ENCODE assay signal across 8 mouse cellular contexts in genomic region chr10:109011226-109012165, GRCm38 (mm10). TPM values are rescaled to one million over a fixed set of nuclear protein-coding genes. Genes with fewer than 3 reads are reported as not detected.
DNase-seq lines count a peak whose midpoint lies in the region; ATAC-seq and TF ChIP-seq lines count a peak whose summit lies in the region.

No protein-coding gene starts in this region.

- no peak overlapping the region for H3K27ac ChIP-seq in gastrocnemius, adult 2 months
- peak overlapping the region; percentile 92; the same call in 1 of the 2 replicates for H3K27ac ChIP-seq in forebrain, embryonic 15.5 days (replicated peaks)
- peak overlapping the region; percentile 90; the same call in 1 of the 2 replicates for H3K27ac ChIP-seq in hindbrain, postnatal 0 days
- no peak overlapping the region for H3K27ac ChIP-seq in neural tube, embryonic 12.5 days

- H3K4me3 ChIP-seq in gastrocnemius, adult 2 months, result peak overlapping the region; percentile 59
- H3K4me3 ChIP-seq in forebrain, embryonic 15.5 days, result peak overlapping the region; percentile 93
- peak overlapping the region; percentile 80 for H3K4me3 ChIP-seq in hindbrain, postnatal 0 days (ENCODE audit: low read length)
- peak overlapping the region; percentile 61 for H3K4me3 ChIP-seq in neural tube, embryonic 12.5 days

- no peaks in the 10 kb centered on the region for H3K36me3 ChIP-seq in forebrain, embryonic 15.5 days
- no peaks in the 10 kb centered on the region for H3K36me3 ChIP-seq in hindbrain, postnatal 0 days (ENCODE audit: insufficient read depth, low read length)
- no peaks in the 10 kb centered on the region for H3K36me3 ChIP-seq in neural tube, embryonic 12.5 days

- 0 out of 2 replicates have a peak, but pooled peaks cover 2% of the 10 kb centered on the region for H3K27me3 ChIP-seq in forebrain, embryonic 15.5 days
- no peaks in the 10 kb centered on the region for H3K27me3 ChIP-seq in hindbrain, postnatal 0 days (ENCODE audit: insufficient read depth, low read length)
- no peaks in the 10 kb centered on the region for H3K27me3 ChIP-seq in neural tube, embryonic 12.5 days (replicated peaks)

- peak overlapping the region; percentile 89 for H3K9ac ChIP-seq in forebrain, embryonic 15.5 days (replicated peaks)
- H3K9ac ChIP-seq in hindbrain, postnatal 0 days (replicated peaks; ENCODE audit: low read length), result peak overlapping the region; percentile 37
- peak overlapping the region; percentile 40; the same call in 1 of the 2 replicates for H3K9ac ChIP-seq in neural tube, embryonic 12.5 days

- no peak for TF ChIP-seq CTCF in gastrocnemius, adult 2 months (IDR thresholded peaks at IDR 0.05)
- TF ChIP-seq CTCF in hindbrain, postnatal 0 days (IDR thresholded peaks at IDR 0.05; ENCODE audit: low read depth), result no peak; the same call in 1 of the 2 replicates

- H3K9me3 ChIP-seq in forebrain, embryonic 15.5 days, result no peaks in the 10 kb centered on the region
- no peaks in the 10 kb centered on the region for H3K9me3 ChIP-seq in hindbrain, postnatal 0 days (ENCODE audit: low read length)
- no peaks in the 10 kb centered on the region for H3K9me3 ChIP-seq in neural tube, embryonic 12.5 days

- H3K4me1 ChIP-seq in forebrain, embryonic 15.5 days, result peaks cover 20% of the 10 kb centered on the region
- H3K4me1 ChIP-seq in hindbrain, postnatal 0 days (ENCODE audit: insufficient read depth, low read length), result no peaks in the 10 kb centered on the region
- 0 out of 2 replicates have a peak, but pooled peaks cover 6% of the 10 kb centered on the region for H3K4me1 ChIP-seq in neural tube, embryonic 12.5 days

- DNase-seq in gastrocnemius, adult 2 months, result peak; percentile 19
- no peak for DNase-seq in gastrocnemius, postnatal 36 days
- DNase-seq in hindbrain, postnatal 0 days (ENCODE audit: low spot score), result peak; percentile 50
- peak; percentile 51 for DNase-seq in left cerebral cortex, postnatal 4 days
- no peak for DNase-seq in spleen, adult 12 weeks (ENCODE audit: low spot score)

- ATAC-seq in cerebellum, adult (ENCODE audit: insufficient number of reproducible peaks, low FRiP score, low TSS enrichment), result peak; percentile 77
- peak; percentile 71 for ATAC-seq in forebrain, embryonic 15.5 days (replicated peaks)
- ATAC-seq in hindbrain, postnatal 0 days, result peak; percentile 75
- ATAC-seq in neural tube, embryonic 12.5 days (ENCODE audit: low FRiP score, low read depth), result peak; percentile 80

- WGBS in forebrain, embryonic 15.5 days, result 1% methylated on average over 26 of the region's 29 CpGs
- 1% methylated on average over 28 of the region's 29 CpGs for WGBS in hindbrain, postnatal 0 days
- WGBS in neural tube, embryonic 12.5 days, result under 1% methylated on average over 28 of the region's 29 CpGs

- intact Hi-C loops in gastrocnemius, adult 2 months (cut with DNase I), result no loop called here
- intact Hi-C loops in gastrocnemius, postnatal 36 days (cut with DNase I), result no loop called here
- intact Hi-C loops in left cerebral cortex, postnatal 4 days (cut with DNase I), result no loop called here

- peak overlapping the region; percentile 99 for H3K4me2 ChIP-seq in forebrain, embryonic 15.5 days (replicated peaks)
- peak overlapping the region; percentile 97 for H3K4me2 ChIP-seq in hindbrain, postnatal 0 days (ENCODE audit: low read depth, low read length)
- H3K4me2 ChIP-seq in neural tube, embryonic 12.5 days (replicated peaks), result peak overlapping the region; percentile 94

RNA-seq across cellular contexts. Expression of gene Syt1, which starts 0.7 kb away (rescaled TPM):
- not detected for total RNA-seq in gastrocnemius, adult 2 months (2021)
- not detected for total RNA-seq in gastrocnemius, postnatal 36 days (2021)
- polyA plus RNA-seq in forebrain, embryonic 15.5 days (2015; fragmentation: Nextera tagmentation; extraction: Ambion mirVana), result 83.0 and 88.3 TPM in 2 replicates
- total RNA-seq in hindbrain, postnatal 0 days (2014; rRNA removed), result 96.1 TPM in 2 replicates
- polyA plus RNA-seq in hindbrain, postnatal 0 days (2015; fragmentation: Nextera tagmentation; extraction: Ambion mirVana), result 145 and 147 TPM in 2 replicates
- 100 to 1,000 TPM; 424 to 437 TPM for total RNA-seq in left cerebral cortex, postnatal 4 days (2021)
- polyA plus RNA-seq in neural tube, embryonic 12.5 days (2016; fragmentation: Nextera tagmentation; extraction: Ambion mirVana), result 41.6 and 45.0 TPM in 2 replicates

Comparison
In these comparisons a context has a peak if more than half of its experiments do, and no peak if none do; other contexts are left out.
1. DNase-seq: peak in gastrocnemius, adult 2 months (single experiment), hindbrain, postnatal 0 days (single experiment) and left cerebral cortex, postnatal 4 days (single experiment); none in gastrocnemius, postnatal 36 days (0 of 2) and spleen, adult 12 weeks (single experiment).
2. H3K27ac ChIP-seq: peak in forebrain, embryonic 15.5 days (single experiment) and hindbrain, postnatal 0 days (single experiment); none in gastrocnemius, adult 2 months (single experiment) and neural tube, embryonic 12.5 days (single experiment).
3. H3K9ac ChIP-seq: peak in every context shown above with its lines; median percentile 89 in forebrain, embryonic 15.5 days; 40 in neural tube, embryonic 12.5 days; 37 in hindbrain, postnatal 0 days.
4. RNA of gene Syt1, which starts 0.7 kb away (total RNA-seq): 424 to 437 TPM in left cerebral cortex, postnatal 4 days and 96.1 TPM in hindbrain, postnatal 0 days; not detected in gastrocnemius, postnatal 36 days and not detected in gastrocnemius, adult 2 months; every median in the first group is over 10 times any median in the second.
5. Peak in every context shown above with its lines, with median percentiles within 50 percentile points of each other: H3K4me3 ChIP-seq, ATAC-seq and H3K4me2 ChIP-seq.